Mouse (Mus musculus): ENCODE results near the gene Kif27. TPM values are rescaled to one million over a fixed set of nuclear protein-coding genes. Genes with fewer than 3 reads are reported as not detected.

The Kif27 gene
- polyA plus RNA-seq, 1 experiment from 2014 or later = 1.3 TPM

DNA sequence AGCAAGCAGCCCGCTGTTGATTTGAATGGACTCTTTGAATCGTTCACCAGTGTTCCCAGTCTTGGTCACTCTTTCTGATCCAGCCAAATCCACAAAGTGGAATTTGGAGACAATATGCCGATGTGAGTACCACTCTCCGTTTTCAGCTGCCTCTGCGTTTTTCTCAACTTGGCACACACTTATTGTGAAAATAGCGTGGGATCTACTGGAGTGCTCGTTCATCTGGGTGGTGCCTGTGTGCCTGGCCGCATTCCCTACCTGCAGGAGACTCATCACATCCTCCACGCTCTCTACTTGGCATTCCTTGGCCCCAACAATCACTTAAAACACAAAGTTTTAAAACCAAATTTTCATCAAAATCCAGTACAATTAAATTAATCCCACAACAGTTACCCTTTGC, 14.4 kb downstream of the Kif27 start:
- H3K4me2 ChIP-seq (replicated peaks; ENCODE audit: low read depth, low read length) = no peak overlapping the region
- H3K9ac ChIP-seq (replicated peaks; ENCODE audit: low read depth) = no peak overlapping the region
- H3K4me3 ChIP-seq (ENCODE audit: low read depth, low read length) = no peak overlapping the region
- no peak overlapping the region for H3K27ac ChIP-seq (ENCODE audit: low read length)
- no peaks in the 10 kb centered on the region for H3K36me3 ChIP-seq (ENCODE audit: insufficient read depth, low read length)
- TF ChIP-seq EP300 (IDR thresholded peaks at IDR 0.05) (no peak), CTCF (IDR thresholded peaks at IDR 0.05) (no peak)
- WGBS = 68% methylated on average over 9 of the region's 9 CpGs
- ATAC-seq (no peak), DNase-seq (ENCODE audit: low spot score) (no peak)
- no peaks in the 10 kb centered on the region for H3K9me3 ChIP-seq (ENCODE audit: low read length)
- H3K4me1 ChIP-seq (ENCODE audit: insufficient read depth, low read depth, low read length) = no peaks in the 10 kb centered on the region
- no peaks in the 10 kb centered on the region for H3K27me3 ChIP-seq (replicated peaks; ENCODE audit: insufficient read depth, low read length)

DNA sequence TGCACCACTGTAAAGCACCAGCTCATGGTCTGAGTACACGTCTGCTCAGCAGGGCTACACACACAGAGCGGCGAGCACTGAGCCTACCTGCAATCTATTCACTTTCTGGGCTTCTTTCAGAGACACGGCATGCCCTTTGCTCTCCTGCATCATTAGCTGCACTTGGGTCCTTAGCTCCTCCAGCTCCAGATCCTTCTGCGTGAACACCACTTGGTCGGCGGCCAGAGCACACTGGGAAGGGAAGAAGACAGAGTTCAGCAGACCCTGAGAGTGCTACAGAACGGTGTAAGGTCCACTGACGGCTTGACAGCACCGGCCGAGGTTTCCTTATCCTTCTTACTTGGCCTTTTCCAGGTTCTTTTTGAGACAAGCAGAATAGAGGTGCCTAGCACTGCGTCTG, 21.5 kb downstream of the Kif27 start:
- no peak for ATAC-seq
- no peaks in the 10 kb centered on the region for H3K9me3 ChIP-seq (ENCODE audit: low read length)
- H3K36me3 ChIP-seq (ENCODE audit: insufficient read depth, low read length) = no peaks in the 10 kb centered on the region
- H3K4me2 ChIP-seq (replicated peaks; ENCODE audit: low read depth, low read length) = no peak overlapping the region
- no peaks in the 10 kb centered on the region for H3K4me1 ChIP-seq (ENCODE audit: insufficient read depth, low read depth, low read length)
- 70% methylated on average over 12 of the region's 12 CpGs for WGBS
- TF ChIP-seq EP300 (IDR thresholded peaks at IDR 0.05) = no peak
- TF ChIP-seq CTCF (IDR thresholded peaks at IDR 0.05) = no peak
- no peaks in the 10 kb centered on the region for H3K27me3 ChIP-seq (replicated peaks; ENCODE audit: insufficient read depth, low read length)
- H3K4me3 ChIP-seq (ENCODE audit: low read depth, low read length) = no peak overlapping the region
- no peak overlapping the region for H3K9ac ChIP-seq (replicated peaks; ENCODE audit: low read depth)
- H3K27ac ChIP-seq (ENCODE audit: low read length) = no peak overlapping the region
- DNase-seq (ENCODE audit: low spot score) = no peak

DNA sequence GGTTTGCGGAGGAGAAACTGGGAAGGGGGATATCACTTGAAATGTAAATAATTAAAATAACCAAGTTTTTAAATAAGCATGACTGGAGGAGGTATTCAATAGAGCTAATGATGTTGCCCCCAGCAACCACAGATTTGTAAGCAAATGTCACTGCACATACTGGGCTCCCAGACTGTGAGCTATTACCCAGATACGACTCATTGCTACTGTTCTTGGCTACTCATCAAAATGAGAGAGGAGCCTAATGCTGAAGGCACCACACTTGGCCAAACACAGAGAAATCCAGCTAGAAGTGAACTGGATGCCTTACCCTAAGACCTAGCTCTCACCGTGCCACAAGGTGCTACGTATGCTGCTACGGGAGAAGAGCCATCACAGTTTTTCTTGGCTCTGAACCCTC, 24.8 kb downstream of the Kif27 start:
- ATAC-seq (no peak), DNase-seq (ENCODE audit: low spot score) (no peak)
- Histone ChIP-seq H3K4me3 (ENCODE audit: low read depth, low read length) (no peak overlapping the region), H3K27ac (ENCODE audit: low read length) (no peak overlapping the region), H3K36me3 (ENCODE audit: insufficient read depth, low read length) (no peaks in the 10 kb centered on the region), H3K4me2 (replicated peaks; ENCODE audit: low read depth, low read length) (no peak overlapping the region), H3K9me3 (ENCODE audit: low read length) (no peaks in the 10 kb centered on the region), H3K9ac (replicated peaks; ENCODE audit: low read depth) (no peak overlapping the region), H3K27me3 (replicated peaks; ENCODE audit: insufficient read depth, low read length) (no peaks in the 10 kb centered on the region), H3K4me1 (ENCODE audit: insufficient read depth, low read depth, low read length) (no peaks in the 10 kb centered on the region)
- 94% methylated on average over 5 of the region's 5 CpGs for WGBS
- TF ChIP-seq EP300 (IDR thresholded peaks at IDR 0.05) (no peak), CTCF (IDR thresholded peaks at IDR 0.05) (no peak)

DNA sequence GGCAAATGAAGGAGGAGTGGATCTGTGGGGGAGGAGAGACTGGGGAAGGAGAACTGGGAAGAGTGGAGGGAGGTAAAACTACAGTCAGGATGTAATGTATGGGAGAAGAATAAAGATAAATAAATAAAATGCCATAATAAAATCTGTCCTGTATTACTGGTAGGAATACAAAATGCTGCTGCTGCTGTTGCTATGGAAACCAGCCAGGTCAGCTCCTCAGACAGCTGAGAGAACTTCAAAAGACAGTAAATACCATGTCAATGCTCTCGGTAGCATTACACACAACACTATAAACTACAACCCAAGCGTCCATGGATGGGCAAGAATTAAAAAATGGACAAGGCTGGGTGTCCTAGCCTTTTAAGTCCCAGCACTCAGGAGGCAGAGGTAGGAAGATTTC, 41.2 kb downstream of the Kif27 start:
- TF ChIP-seq EP300 (IDR thresholded peaks at IDR 0.05) (no peak), CTCF (IDR thresholded peaks at IDR 0.05) (no peak)
- WGBS = 38% methylated on average over 2 of the region's 2 CpGs
- no peaks in the 10 kb centered on the region for H3K36me3 ChIP-seq (ENCODE audit: insufficient read depth, low read length)

DNA sequence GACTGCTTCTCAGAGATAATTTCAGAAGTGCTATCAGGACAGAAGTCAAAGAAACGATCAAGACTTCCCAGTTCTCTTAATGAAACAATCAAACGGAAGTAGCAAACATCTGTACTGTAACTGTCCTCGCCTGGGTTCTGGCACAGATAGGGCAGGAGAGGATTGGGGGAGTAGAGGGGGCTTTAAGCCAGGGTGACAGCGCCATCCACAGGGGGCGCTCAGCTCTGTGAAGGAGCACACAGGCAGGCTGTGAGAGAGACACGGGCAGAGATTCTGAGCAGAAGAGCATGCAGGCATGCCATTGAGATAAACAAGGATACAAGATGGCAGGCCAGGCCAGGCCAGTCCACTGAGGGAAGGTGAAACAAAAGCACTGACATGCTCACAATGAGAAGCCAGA, 43.9 kb downstream of the Kif27 start:
- Histone ChIP-seq H3K9ac (replicated peaks; ENCODE audit: low read depth) (no peak overlapping the region), H3K9me3 (ENCODE audit: low read length) (no peaks in the 10 kb centered on the region), H3K36me3 (ENCODE audit: insufficient read depth, low read length) (no peaks in the 10 kb centered on the region), H3K27me3 (replicated peaks; ENCODE audit: insufficient read depth, low read length) (no peaks in the 10 kb centered on the region), H3K4me2 (replicated peaks; ENCODE audit: low read depth, low read length) (no peak overlapping the region), H3K4me1 (ENCODE audit: insufficient read depth, low read depth, low read length) (no peaks in the 10 kb centered on the region), H3K4me3 (ENCODE audit: low read depth, low read length) (no peak overlapping the region), H3K27ac (ENCODE audit: low read length) (no peak overlapping the region)
- WGBS = 46% methylated on average over 6 of the region's 6 CpGs
- TF ChIP-seq EP300 (IDR thresholded peaks at IDR 0.05) = no peak
- 0 out of 2 replicates have a peak, but pooled peaks have one; percentile 14 for TF ChIP-seq CTCF (IDR thresholded peaks at IDR 0.05)
- ATAC-seq (no peak), DNase-seq (ENCODE audit: low spot score) (no peak)

More for the DNA sequence above, 41.2 kb downstream of the Kif27 start:
- Histone ChIP-seq H3K27me3 (replicated peaks; ENCODE audit: insufficient read depth, low read length) (no peaks in the 10 kb centered on the region), H3K9ac (replicated peaks; ENCODE audit: low read depth) (no peak overlapping the region), H3K4me1 (ENCODE audit: insufficient read depth, low read depth, low read length) (no peaks in the 10 kb centered on the region), H3K9me3 (ENCODE audit: low read length) (no peaks in the 10 kb centered on the region), H3K27ac (ENCODE audit: low read length) (no peak overlapping the region), H3K4me3 (ENCODE audit: low read depth, low read length) (no peak overlapping the region), H3K4me2 (replicated peaks; ENCODE audit: low read depth, low read length) (no peak overlapping the region)
- DNase-seq (ENCODE audit: low spot score) (no peak), ATAC-seq (no peak)

DNA sequence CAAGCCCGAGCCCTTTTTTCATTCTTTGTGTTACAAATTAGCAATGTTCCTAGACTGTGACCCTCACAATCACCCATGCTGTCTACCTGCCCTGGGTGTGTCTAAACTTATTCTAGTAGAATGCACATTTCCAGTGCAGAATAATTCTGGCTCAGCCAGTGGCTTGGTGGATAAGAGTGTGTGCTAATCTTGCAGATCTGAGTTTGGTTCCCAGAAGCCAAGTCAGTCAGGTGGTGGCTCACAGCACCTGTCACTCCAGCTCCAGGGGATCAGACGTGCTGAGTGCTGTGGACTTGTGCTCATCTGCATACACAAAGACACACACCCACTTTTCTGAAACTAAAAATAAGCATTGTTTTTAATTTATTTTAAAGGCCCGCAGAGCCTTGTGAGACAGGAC, 45.2 kb downstream of the Kif27 start:
- H3K27me3 ChIP-seq (replicated peaks; ENCODE audit: insufficient read depth, low read length) = no peaks in the 10 kb centered on the region
- WGBS = 78% methylated on average over 3 of the region's 3 CpGs
- H3K27ac ChIP-seq (ENCODE audit: low read length) = no peak overlapping the region
- DNase-seq (ENCODE audit: low spot score) = no peak
- H3K4me1 ChIP-seq (ENCODE audit: insufficient read depth, low read depth, low read length) = no peaks in the 10 kb centered on the region
- H3K4me2 ChIP-seq (replicated peaks; ENCODE audit: low read depth, low read length) = no peak overlapping the region
- H3K9me3 ChIP-seq (ENCODE audit: low read length) = no peaks in the 10 kb centered on the region
- no peak for ATAC-seq
- no peak overlapping the region for H3K9ac ChIP-seq (replicated peaks; ENCODE audit: low read depth)
- TF ChIP-seq EP300 (IDR thresholded peaks at IDR 0.05) (no peak), CTCF (IDR thresholded peaks at IDR 0.05) (no peak)
- no peaks in the 10 kb centered on the region for H3K36me3 ChIP-seq (ENCODE audit: insufficient read depth, low read length)
- H3K4me3 ChIP-seq (ENCODE audit: low read depth, low read length) = no peak overlapping the region

DNA sequence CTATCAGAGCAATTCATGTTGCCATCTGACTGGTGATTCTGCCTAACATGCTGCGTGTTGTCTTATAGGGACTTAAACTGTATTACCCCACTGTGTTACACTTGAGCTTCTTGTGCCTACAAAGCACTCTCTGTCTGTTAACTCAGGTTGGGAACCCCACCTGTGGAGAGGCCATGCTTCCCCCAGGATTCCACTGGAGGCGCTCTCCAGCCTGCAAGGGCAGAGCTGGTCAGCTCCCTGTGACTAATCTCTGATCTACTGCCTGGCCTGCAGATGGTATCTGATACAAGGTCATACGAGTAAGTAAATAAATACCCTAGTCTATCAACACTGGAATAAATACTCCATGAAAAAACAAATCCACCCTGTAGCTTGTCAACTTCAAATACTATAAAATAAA, 47.6 kb downstream of the Kif27 start:
- DNase-seq (ENCODE audit: low spot score) = no peak
- Histone ChIP-seq H3K4me2 (replicated peaks; ENCODE audit: low read depth, low read length) (no peak overlapping the region), H3K4me1 (ENCODE audit: insufficient read depth, low read depth, low read length) (no peaks in the 10 kb centered on the region), H3K4me3 (ENCODE audit: low read depth, low read length) (no peak overlapping the region), H3K36me3 (ENCODE audit: insufficient read depth, low read length) (no peaks in the 10 kb centered on the region), H3K27ac (ENCODE audit: low read length) (no peak overlapping the region), H3K9me3 (ENCODE audit: low read length) (no peaks in the 10 kb centered on the region), H3K27me3 (replicated peaks; ENCODE audit: insufficient read depth, low read length) (no peaks in the 10 kb centered on the region), H3K9ac (replicated peaks; ENCODE audit: low read depth) (no peak overlapping the region)
- 37% methylated on average over 3 of the region's 3 CpGs for WGBS
- TF ChIP-seq CTCF (IDR thresholded peaks at IDR 0.05) (peak; percentile 56), EP300 (IDR thresholded peaks at IDR 0.05) (no peak)
- no peak for ATAC-seq
